Mouse (Mus musculus): ENCODE data around the gene Phc2. TPM values are rescaled to one million over a fixed set of nuclear protein-coding genes. Genes with fewer than 3 reads are reported as not detected.

Gene Phc2
- total and polyA plus RNA-seq, 2 experiments from 2014 or later, result 52.4 to 93.2 TPM

DNA sequence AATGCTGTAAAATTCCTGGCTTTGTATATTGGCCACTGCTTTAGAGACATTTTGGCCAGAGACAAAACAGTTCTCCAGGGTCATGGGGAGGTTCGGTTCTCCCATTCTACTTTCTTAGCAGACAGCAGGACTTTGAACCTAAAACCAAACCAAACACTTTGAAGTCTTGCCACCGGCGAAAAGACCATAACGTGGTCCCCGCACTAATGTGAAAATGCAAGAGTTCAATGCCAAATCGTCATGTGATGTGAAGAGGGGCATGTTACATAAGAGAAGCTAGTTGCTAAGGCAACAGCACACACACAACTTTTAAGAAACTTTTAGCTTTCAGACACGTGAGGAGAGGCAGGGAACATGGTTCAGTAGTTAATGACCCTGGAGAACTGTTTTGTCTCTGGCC, 19.1 kb upstream of the Phc2 start:
- no peaks in the 10 kb centered on the region for H3K4me1 ChIP-seq (ENCODE audit: insufficient read depth)
- WGBS, result 58% methylated on average over 7 of the region's 7 CpGs
- H3K36me3 ChIP-seq (ENCODE audit: insufficient read depth), result no peaks in the 10 kb centered on the region
- TF ChIP-seq CTCF (IDR thresholded peaks at IDR 0.05; ENCODE audit: low read depth), result no peak
- no peak overlapping the region for H3K9ac ChIP-seq
- no peak for ATAC-seq
- no peak for DNase-seq
- H3K4me2 ChIP-seq (ENCODE audit: low read depth), result no peak overlapping the region
- H3K4me3 ChIP-seq (ENCODE audit: low read depth, low read length), result no peak overlapping the region
- no peak overlapping the region for H3K27ac ChIP-seq (ENCODE audit: low read depth, low read length)
- no peaks in the 10 kb centered on the region for H3K27me3 ChIP-seq (ENCODE audit: insufficient read depth, low read length)
- no peaks in the 10 kb centered on the region for H3K9me3 ChIP-seq (ENCODE audit: low read length)

GRCm38 (mm10) chr4:128635894-128636585, 18.5 kb upstream of the Phc2 start:
- 56% methylated on average over 10 of the region's 10 CpGs for WGBS
- no peak for TF ChIP-seq CTCF (IDR thresholded peaks at IDR 0.05; ENCODE audit: low read depth)
- Histone ChIP-seq H3K9ac (no peak overlapping the region), H3K27ac (ENCODE audit: low read depth, low read length) (no peak overlapping the region), H3K27me3 (ENCODE audit: insufficient read depth, low read length) (no peaks in the 10 kb centered on the region), H3K36me3 (ENCODE audit: insufficient read depth) (no peaks in the 10 kb centered on the region), H3K4me2 (ENCODE audit: low read depth) (no peak overlapping the region), H3K4me3 (ENCODE audit: low read depth, low read length) (no peak overlapping the region), H3K4me1 (ENCODE audit: insufficient read depth) (no peaks in the 10 kb centered on the region), H3K9me3 (ENCODE audit: low read length) (no peaks in the 10 kb centered on the region)
- DNase-seq, result no peak
- no peak for ATAC-seq

DNA sequence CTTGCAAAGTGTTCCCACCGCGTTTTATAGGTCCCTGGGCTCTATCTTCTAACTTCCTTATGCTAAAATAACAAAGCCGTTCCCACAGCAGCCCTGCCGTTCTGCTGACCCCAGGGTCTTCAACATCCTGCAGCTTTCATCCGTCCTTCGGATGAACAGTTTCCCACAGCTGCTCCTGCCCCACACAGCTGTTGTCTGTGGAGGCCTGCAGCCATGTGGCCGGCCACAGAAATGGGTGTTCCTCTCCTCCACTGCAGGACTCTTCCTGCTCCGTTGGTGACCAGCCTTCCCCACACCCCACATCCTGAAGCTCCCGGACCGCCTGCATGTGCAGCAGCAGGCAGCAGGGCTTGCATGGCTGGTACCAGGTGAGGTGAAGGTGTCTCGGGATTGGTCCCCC, 17.3 kb upstream of the Phc2 start:
- no peak for DNase-seq

GRCm38 (mm10) chr4:128638265-128638923, 16.1 kb upstream of the Phc2 start:
- Histone ChIP-seq H3K9me3 (ENCODE audit: low read length) (no peaks in the 10 kb centered on the region), H3K4me2 (ENCODE audit: low read depth) (no peak overlapping the region), H3K4me1 (ENCODE audit: insufficient read depth) (no peaks in the 10 kb centered on the region), H3K4me3 (ENCODE audit: low read depth, low read length) (no peak overlapping the region), H3K27ac (ENCODE audit: low read depth, low read length) (no peak overlapping the region), H3K27me3 (ENCODE audit: insufficient read depth, low read length) (no peaks in the 10 kb centered on the region), H3K36me3 (ENCODE audit: insufficient read depth) (no peaks in the 10 kb centered on the region), H3K9ac (no peak overlapping the region)
- ATAC-seq (no peak), DNase-seq (no peak)
- WGBS, result 80% methylated on average over 18 of the region's 18 CpGs
- no peak for TF ChIP-seq CTCF (IDR thresholded peaks at IDR 0.05; ENCODE audit: low read depth)

More for the DNA sequence above, 17.3 kb upstream of the Phc2 start:
- no peak overlapping the region for H3K9ac ChIP-seq
- no peaks in the 10 kb centered on the region for H3K27me3 ChIP-seq (ENCODE audit: insufficient read depth, low read length)
- no peak overlapping the region for H3K27ac ChIP-seq (ENCODE audit: low read depth, low read length)
- 67% methylated on average over 11 of the region's 11 CpGs for WGBS
- no peak overlapping the region for H3K4me2 ChIP-seq (ENCODE audit: low read depth)
- no peaks in the 10 kb centered on the region for H3K36me3 ChIP-seq (ENCODE audit: insufficient read depth)
- no peak overlapping the region for H3K4me3 ChIP-seq (ENCODE audit: low read depth, low read length)
- no peak for ATAC-seq
- no peaks in the 10 kb centered on the region for H3K4me1 ChIP-seq (ENCODE audit: insufficient read depth)
- H3K9me3 ChIP-seq (ENCODE audit: low read length), result no peaks in the 10 kb centered on the region
- TF ChIP-seq CTCF (IDR thresholded peaks at IDR 0.05; ENCODE audit: low read depth), result no peak

DNA sequence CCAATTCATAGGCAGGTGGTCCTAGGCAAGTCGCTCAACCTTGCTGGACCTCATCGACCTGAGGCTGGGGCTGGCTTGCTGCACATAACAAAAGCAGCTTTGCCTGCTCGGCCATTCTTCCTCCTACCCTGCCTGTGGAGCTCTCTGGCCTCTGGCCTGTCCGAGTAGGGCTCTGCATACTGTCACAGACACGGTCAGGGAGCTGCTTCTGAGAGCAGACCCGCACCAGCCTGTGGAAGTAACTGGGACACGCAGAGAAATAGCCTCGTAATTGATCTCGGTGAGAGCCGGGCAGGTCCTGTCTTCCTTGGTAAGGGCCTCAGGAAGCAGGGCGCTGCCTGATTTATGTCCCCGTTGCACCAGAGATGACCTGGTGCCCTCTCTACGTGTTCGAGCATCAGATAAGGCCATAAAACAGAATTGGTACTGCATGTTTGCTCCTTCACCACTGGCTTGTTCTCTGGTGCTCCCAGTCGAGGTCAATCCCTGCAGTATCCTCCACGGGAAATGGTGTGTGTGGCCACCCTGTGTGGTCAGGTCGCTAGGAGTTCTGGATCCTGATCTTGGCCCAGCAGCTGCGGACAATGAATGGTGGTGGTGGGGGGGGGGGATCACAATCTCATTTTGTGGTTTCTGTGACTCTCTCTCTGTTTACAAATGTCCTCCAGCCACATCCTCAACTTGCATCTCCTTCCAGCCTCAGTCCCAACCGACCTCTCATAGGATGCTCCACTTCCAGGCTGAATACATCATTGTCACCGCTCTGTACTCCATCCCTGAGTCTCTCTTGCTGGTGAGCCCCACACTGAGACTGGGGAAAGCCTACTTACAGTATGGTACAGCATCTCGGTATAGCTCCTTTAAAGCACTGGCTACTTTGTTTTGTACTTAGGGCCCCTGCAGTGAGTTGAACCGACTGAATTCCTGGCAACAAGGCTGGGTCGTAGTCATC, 12.5 kb upstream of the Phc2 start:
- no peak overlapping the region for H3K4me2 ChIP-seq (ENCODE audit: low read depth)
- no peak overlapping the region for H3K27ac ChIP-seq (ENCODE audit: low read depth, low read length)
- 66% methylated on average over 23 of the region's 23 CpGs for WGBS
- no peaks in the 10 kb centered on the region for H3K4me1 ChIP-seq (ENCODE audit: insufficient read depth)
- ATAC-seq (no peak), DNase-seq (no peak)
- H3K36me3 ChIP-seq (ENCODE audit: insufficient read depth), result no peaks in the 10 kb centered on the region
- no peaks in the 10 kb centered on the region for H3K9me3 ChIP-seq (ENCODE audit: low read length)
- no peak overlapping the region for H3K9ac ChIP-seq
- H3K4me3 ChIP-seq (ENCODE audit: low read depth, low read length), result no peak overlapping the region
- no peak for TF ChIP-seq CTCF (IDR thresholded peaks at IDR 0.05; ENCODE audit: low read depth)
- H3K27me3 ChIP-seq (ENCODE audit: insufficient read depth, low read length), result no peaks in the 10 kb centered on the region

- no peaks in the 10 kb centered on the region for H3K4me1 ChIP-seq (ENCODE audit: insufficient read depth)
- H3K36me3 ChIP-seq (ENCODE audit: insufficient read depth), result no peaks in the 10 kb centered on the region
- ATAC-seq (no peak), DNase-seq (no peak)
- H3K9me3 ChIP-seq (ENCODE audit: low read length), result no peaks in the 10 kb centered on the region
- no peak overlapping the region for H3K4me3 ChIP-seq (ENCODE audit: low read depth, low read length)
- WGBS, result 75% methylated on average over 6 of the region's 6 CpGs
- H3K9ac ChIP-seq, result no peak overlapping the region
- no peak overlapping the region for H3K4me2 ChIP-seq (ENCODE audit: low read depth)
- TF ChIP-seq CTCF (IDR thresholded peaks at IDR 0.05; ENCODE audit: low read depth), result no peak
- no peak overlapping the region for H3K27ac ChIP-seq (ENCODE audit: low read depth, low read length)
- no peaks in the 10 kb centered on the region for H3K27me3 ChIP-seq (ENCODE audit: insufficient read depth, low read length)
Observed at GRCm38 (mm10) chr4:128645896-128646295, 8.6 kb upstream of the Phc2 start.

Data from forebrain, postnatal 0 days (tissue).